ENCODE assay signal across 19 mouse cellular contexts in genomic region chr7:80816641-80817040, GRCm38 (mm10). TPM values are rescaled to one million over a fixed set of nuclear protein-coding genes. Genes with fewer than 3 reads are reported as not detected.
DNase-seq lines count a peak whose midpoint lies in the region; ATAC-seq and TF ChIP-seq lines count a peak whose summit lies in the region.
"Had no signal": no experiment of that assay in that cellular context is flagged by ENCODE, and none has a peak within 500 bp of the region (broad histone marks: within the 10 kb centered on the region; RNA-seq: fewer than 3 reads in every experiment).

No protein-coding gene starts in this region.

- WGBS in forebrain, postnatal 0 days = 76% methylated on average over 5 of the region's 5 CpGs

- no peak overlapping the region for H3K9ac ChIP-seq in ES-Bruce4 (ENCODE audit: low read depth, poor library complexity, severe bottlenecking)
- H3K9ac ChIP-seq in forebrain, postnatal 0 days = no peak overlapping the region
- H3K9ac ChIP-seq: embryonic facial prominence, embryonic 12.5 days; forebrain, embryonic 13.5 days; forebrain, embryonic 15.5 days had no signal

- no peak for ATAC-seq in forebrain, postnatal 0 days
- ATAC-seq: forebrain, embryonic 13.5 days; forebrain, embryonic 15.5 days had no signal

- no peaks in the 10 kb centered on the region for H3K27me3 ChIP-seq in ES-Bruce4 (ENCODE audit: control insufficient read depth, insufficient read depth, low read length, poor library complexity, severe bottlenecking)
- no peaks in the 10 kb centered on the region for H3K27me3 ChIP-seq in forebrain, postnatal 0 days (ENCODE audit: insufficient read depth, low read length)
- H3K27me3 ChIP-seq: embryonic facial prominence, embryonic 12.5 days; forebrain, embryonic 13.5 days; forebrain, embryonic 15.5 days had no signal

- TF ChIP-seq POLR2A in ES-Bruce4 (IDR thresholded peaks at IDR 0.05; ENCODE audit: insufficient read depth, low read length) = no peak

- no peak overlapping the region for H3K4me3 ChIP-seq in ES-Bruce4 (ENCODE audit: low read depth, low read length)
- no peak overlapping the region for H3K4me3 ChIP-seq in forebrain, postnatal 0 days (ENCODE audit: low read depth, low read length)
- H3K4me3 ChIP-seq: embryonic facial prominence, embryonic 10.5 days; embryonic facial prominence, embryonic 12.5 days; forebrain, embryonic 13.5 days; forebrain, embryonic 15.5 days had no signal

- DNase-seq in ES-CJ7 (ENCODE audit: low read depth, low spot score) (peak; percentile 27), ZHBTc4 (ENCODE audit: low read depth, low spot score) (peak; percentile 70)
- no peak for DNase-seq in heart, adult 11 months
- no peak for DNase-seq in embryo, embryonic 11 days
- no peak for DNase-seq in forebrain, postnatal 0 days
- DNase-seq: adrenal gland, adult 2 months; adrenal gland, postnatal 10 days; adrenal gland, postnatal 25 days; cerebellum, adult 11 months; cerebellum, adult 18-20 months; cerebellum, adult 8-10 months; cerebellum, adult 9-11 months; cerebellum, postnatal 14 days; cerebellum, postnatal 36 days had no signal

- no peaks in the 10 kb centered on the region for H3K36me3 ChIP-seq in ES-Bruce4 (ENCODE audit: control insufficient read depth, insufficient read depth, low read length, poor library complexity, severe bottlenecking)
- H3K36me3 ChIP-seq in forebrain, postnatal 0 days (ENCODE audit: insufficient read depth) = no peaks in the 10 kb centered on the region
- H3K36me3 ChIP-seq: embryonic facial prominence, embryonic 10.5 days; embryonic facial prominence, embryonic 12.5 days; forebrain, embryonic 15.5 days had no signal

- 0 out of 2 replicates have a peak overlapping the region, but pooled peaks have one; percentile 13 for H3K27ac ChIP-seq in ES-Bruce4 (ENCODE audit: insufficient read depth, low read length)
- H3K27ac ChIP-seq in forebrain, postnatal 0 days (ENCODE audit: low read depth, low read length) = no peak overlapping the region
- H3K27ac ChIP-seq: embryonic facial prominence, embryonic 10.5 days; embryonic facial prominence, embryonic 12.5 days; forebrain, embryonic 13.5 days; forebrain, embryonic 15.5 days had no signal

- H3K4me2 ChIP-seq in forebrain, postnatal 0 days (ENCODE audit: low read depth) = no peak overlapping the region
- H3K4me2 ChIP-seq: embryonic facial prominence, embryonic 12.5 days; forebrain, embryonic 13.5 days; forebrain, embryonic 15.5 days had no signal

- peaks cover 3% of the 10 kb centered on the region for H3K4me1 ChIP-seq in ES-Bruce4 (ENCODE audit: control insufficient read depth, insufficient read depth, low read length)
- no peaks in the 10 kb centered on the region for H3K4me1 ChIP-seq in forebrain, postnatal 0 days (ENCODE audit: insufficient read depth)
- H3K4me1 ChIP-seq: embryonic facial prominence, embryonic 10.5 days; embryonic facial prominence, embryonic 12.5 days; forebrain, embryonic 13.5 days; forebrain, embryonic 15.5 days had no signal

- TF ChIP-seq EP300 in ES-Bruce4 (IDR thresholded peaks at IDR 0.05; ENCODE audit: insufficient read depth, low read depth, low read length) = no peak

- no peaks in the 10 kb centered on the region for H3K9me3 ChIP-seq in ES-Bruce4 (replicated peaks; ENCODE audit: control insufficient read depth, insufficient read depth, low read length, poor library complexity, severe bottlenecking)
- no peaks in the 10 kb centered on the region for H3K9me3 ChIP-seq in forebrain, postnatal 0 days (ENCODE audit: low read length)
- H3K9me3 ChIP-seq: embryonic facial prominence, embryonic 10.5 days; embryonic facial prominence, embryonic 12.5 days; forebrain, embryonic 13.5 days; forebrain, embryonic 15.5 days had no signal

- TF ChIP-seq CTCF in ES-Bruce4 (IDR thresholded peaks at IDR 0.05; ENCODE audit: low read depth, low read length) = no peak
- TF ChIP-seq CTCF in forebrain, postnatal 0 days (IDR thresholded peaks at IDR 0.05; ENCODE audit: low read depth) = no peak

RNA-seq across cellular contexts. Expression of gene Iqgap1, which starts 9.1 kb away (rescaled TPM):
- polyA plus RNA-seq in ES-Bruce4 (2011; ENCODE audit: insufficient read depth, insufficient read length, low read depth, missing spikeins) = 215 and 222 TPM in 2 replicates
- 30.1 and 35.9 TPM in 2 replicates for total RNA-seq in forebrain, postnatal 0 days (2014; rRNA removed)
- 8.6 and 11.5 TPM in 2 replicates for polyA plus RNA-seq in forebrain, postnatal 0 days (2015; fragmentation: Nextera tagmentation; extraction: Ambion mirVana)

RNA-seq across cellular contexts. Expression of gene Zscan2, which starts 44.1 kb away (rescaled TPM):
- 4.5 and 4.9 TPM in 2 replicates for polyA plus RNA-seq in ES-Bruce4 (2011; ENCODE audit: insufficient read depth, insufficient read length, low read depth, missing spikeins)
- total RNA-seq in forebrain, postnatal 0 days (2014; rRNA removed) = 29.1 and 38.3 TPM in 2 replicates
- 1.6 and 3.3 TPM in 2 replicates for polyA plus RNA-seq in forebrain, postnatal 0 days (2015; fragmentation: Nextera tagmentation; extraction: Ambion mirVana)

Comparison
In these comparisons a context has a peak if more than half of its experiments do, and no peak if none do; other contexts are left out.
1. DNase-seq: peak in ES-CJ7 (single experiment) and ZHBTc4 (single experiment); none in heart, adult 11 months (single experiment), embryo, embryonic 11 days (single experiment) and forebrain, postnatal 0 days (single experiment).
2. RNA of gene Iqgap1, which starts 9.1 kb away (polyA plus RNA-seq): 215 to 222 TPM in ES-Bruce4; 8.6 to 11.5 TPM in forebrain, postnatal 0 days; every median in the first group is over 10 times any median in the second.